Mouse (Mus musculus) intestine, postnatal 0 days (tissue): ENCODE results near the gene Rpl28. TPM values are rescaled to one million over a fixed set of nuclear protein-coding genes. Genes with fewer than 3 reads are reported as not detected.

Source experiments
- ATAC-seq: fragments of 200-750 bp; cut with Nextera tagmentation; 2 replicates; pipeline ENCODE4 v1.8.0; 2017; ENCODE audit warnings: mild to moderate bottlenecking, moderate TSS enrichment, moderate library complexity
- H3K27ac ChIP-seq: fragments of 300-500 bp; sonication (generic); 2 replicates; pipeline ENCODE4 v1.5.1; 2014; ENCODE audit warnings: mild to moderate bottlenecking, low read depth, low read length, moderate library complexity
- H3K27me3 ChIP-seq: fragments of 300-500 bp; sonication (generic); replicated peaks from 2 replicates; pipeline ENCODE4 v1.6.1; 2014; ENCODE audit warnings: low read length, mixed read lengths; ENCODE audit not compliant: control insufficient read depth, insufficient read depth
- H3K36me3 ChIP-seq: fragments of 300-500 bp; sonication (generic); 2 replicates; pipeline ENCODE4 v1.6.1; 2014; ENCODE audit warnings: mild to moderate bottlenecking, moderate library complexity; ENCODE audit not compliant: control insufficient read depth, insufficient read depth
- H3K4me1 ChIP-seq: fragments of 300-500 bp; sonication (generic); replicated peaks from 2 replicates; pipeline ENCODE4 v1.6.1; 2014; ENCODE audit warnings: antibody characterized with exemption, low read length, mixed read lengths; ENCODE audit not compliant: control insufficient read depth, insufficient read depth
- H3K4me2 ChIP-seq: fragments of 300-500 bp; sonication (generic); replicated peaks from 2 replicates; pipeline ENCODE4 v1.6.1; 2014; ENCODE audit warnings: low read depth, mild to moderate bottlenecking, moderate library complexity
- H3K4me3 ChIP-seq: fragments of 300-500 bp; sonication (generic); 2 replicates; pipeline ENCODE4 v1.5.1; 2014; ENCODE audit warnings: low read depth, low read length
- H3K9ac ChIP-seq: fragments of 300-500 bp; sonication (generic); 2 replicates; pipeline ENCODE4 v1.6.1; 2014; ENCODE audit warnings: mild to moderate bottlenecking, low read depth, low read length
- H3K9me3 ChIP-seq: fragments of 300-500 bp; sonication (generic); 2 replicates; pipeline ENCODE4 v1.6.1; 2016; ENCODE audit warnings: mixed run types; ENCODE audit not compliant: control insufficient read depth
- CTCF ChIP-seq: sonication (generic); IDR thresholded peaks from 2 replicates; pipeline ENCODE4 v1.5.1; 2016; ENCODE audit warnings: low read depth, mild to moderate bottlenecking, control low read depth, antibody characterized with exemption, moderate library complexity
- WGBS: fragments of 180-500 bp; shearing (Covaris S2); extraction: QIAGEN DNeasy Blood & Tissue Kit; methylation state at CpG from one replicate; pipeline ENCODE4 v1.1.7; 2014; 5-methylcytosine and 5-hydroxymethylcytosine counted together
- polyA plus RNA-seq: library from polyadenylated mRNA; unstranded; fragments of >200 nt; fragmentation: Nextera tagmentation; extraction: Ambion mirVana; gene quantifications from 2 replicates; pipeline ENCODE4 v1.2.1, GENCODE M21; 2015

Rpl28 gene
- polyA plus RNA-seq, 1 experiment from 2014 or later: 419 TPM

GRCm38 (mm10) chr7:4825365-4825764 is 32.7 kb downstream of the Rpl28 start:
- TF ChIP-seq CTCF: no peak
- 0 out of 2 replicates have a peak, but pooled peaks cover under 1% of the 10 kb centered on the region for H3K27me3 ChIP-seq
- H3K4me2 ChIP-seq: no peak overlapping the region
- H3K9me3 ChIP-seq: no peaks in the 10 kb centered on the region
- ATAC-seq: no peak
- H3K27ac ChIP-seq: no peak overlapping the region
- H3K9ac ChIP-seq: no peak overlapping the region
- 57% methylated on average over 4 of the region's 4 CpGs for WGBS
- H3K4me1 ChIP-seq: no peaks in the 10 kb centered on the region
- no peaks in the 10 kb centered on the region; the same call in 1 of the 2 replicates for H3K36me3 ChIP-seq
- H3K4me3 ChIP-seq: no peak overlapping the region

DNA sequence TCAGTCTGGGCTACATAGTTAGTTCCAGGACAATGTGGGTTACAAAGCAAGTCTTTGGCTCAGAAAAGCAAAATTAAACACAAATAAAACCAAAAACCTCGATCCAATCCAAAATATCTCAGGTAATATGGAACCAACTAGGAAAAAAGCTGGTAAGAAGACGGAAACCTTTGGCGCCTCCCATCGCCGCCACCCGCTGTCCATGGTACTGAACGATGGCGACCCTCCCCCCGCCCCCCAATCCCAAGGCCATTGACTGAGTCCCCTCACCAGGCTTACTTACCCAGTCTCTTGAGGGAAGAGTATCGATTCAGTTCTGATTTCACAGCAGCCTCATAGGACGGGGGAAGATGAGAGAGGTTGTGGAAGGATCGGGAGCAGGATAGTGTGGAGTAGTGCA is 37.8 kb downstream of the Rpl28 start:
- WGBS: 6% methylated on average over 12 of the region's 12 CpGs
- Histone ChIP-seq H3K4me2 (no peak overlapping the region), H3K9ac (no peak overlapping the region), H3K9me3 (no peaks in the 10 kb centered on the region), H3K4me1 (no peaks in the 10 kb centered on the region), H3K27me3 (peaks cover 19% of the 10 kb centered on the region), H3K36me3 (no peaks in the 10 kb centered on the region), H3K27ac (no peak overlapping the region), H3K4me3 (no peak overlapping the region)
- TF ChIP-seq CTCF: no peak
- ATAC-seq: no peak

- Histone ChIP-seq H3K4me3 (peak overlapping the region; percentile 45), H3K27me3 (peaks cover 49% of the 10 kb centered on the region), H3K27ac (no peak overlapping the region), H3K36me3 (no peaks in the 10 kb centered on the region), H3K4me2 (peak overlapping the region; percentile 85), H3K9me3 (no peaks in the 10 kb centered on the region), H3K9ac (no peak overlapping the region), H3K4me1 (no peaks in the 10 kb centered on the region)
- peak; percentile 26 for ATAC-seq
- WGBS: 4% methylated on average over 34 of the region's 34 CpGs
- TF ChIP-seq CTCF: no peak
Observed at GRCm38 (mm10) chr7:4835631-4836327, 43.1 kb downstream of the Rpl28 start.

- peaks cover 50% of the 10 kb centered on the region for H3K27me3 ChIP-seq
- peak; percentile 71 for TF ChIP-seq CTCF
- H3K36me3 ChIP-seq: no peaks in the 10 kb centered on the region
- H3K4me1 ChIP-seq: no peaks in the 10 kb centered on the region
- peak overlapping the region; percentile 85 for H3K4me2 ChIP-seq
- ATAC-seq: peak; percentile 90
- peak overlapping the region; percentile 45 for H3K4me3 ChIP-seq
- no peak overlapping the region for H3K9ac ChIP-seq
- no peaks in the 10 kb centered on the region for H3K9me3 ChIP-seq
- under 1% methylated on average over 51 of the region's 51 CpGs for WGBS
- H3K27ac ChIP-seq: no peak overlapping the region
Observed at GRCm38 (mm10) chr7:4836351-4836792, 43.7 kb downstream of the Rpl28 start.

DNA sequence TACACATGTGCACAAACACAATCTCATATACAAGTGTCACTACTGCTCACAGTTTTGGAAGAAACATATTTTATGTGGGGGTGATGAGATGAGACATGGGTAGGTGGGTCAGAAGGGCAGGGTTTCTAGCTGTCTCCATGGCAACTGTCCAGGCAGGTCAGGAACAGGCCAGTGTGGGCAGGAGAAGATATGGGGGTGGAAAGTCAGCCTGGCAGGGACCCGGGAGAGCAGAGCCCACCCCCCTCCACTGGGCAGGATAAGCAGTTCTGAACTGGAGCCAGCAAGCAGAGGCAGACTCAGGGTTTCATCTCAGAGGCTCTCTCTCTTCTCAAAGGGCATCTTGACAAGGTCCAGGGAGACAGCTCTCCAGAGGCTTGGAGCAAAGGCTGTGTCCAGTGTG is 45.0 kb downstream of the Rpl28 start:
- H3K9ac ChIP-seq: no peak overlapping the region
- H3K36me3 ChIP-seq: no peaks in the 10 kb centered on the region
- no peaks in the 10 kb centered on the region for H3K4me1 ChIP-seq
- WGBS: 5% methylated on average over 1 of the region's 1 CpGs
- no peak overlapping the region for H3K4me3 ChIP-seq
- ATAC-seq: no peak
- no peaks in the 10 kb centered on the region for H3K9me3 ChIP-seq
- H3K4me2 ChIP-seq: no peak overlapping the region
- no peak overlapping the region for H3K27ac ChIP-seq
- no peak for TF ChIP-seq CTCF
- peaks cover 60% of the 10 kb centered on the region for H3K27me3 ChIP-seq

DNA sequence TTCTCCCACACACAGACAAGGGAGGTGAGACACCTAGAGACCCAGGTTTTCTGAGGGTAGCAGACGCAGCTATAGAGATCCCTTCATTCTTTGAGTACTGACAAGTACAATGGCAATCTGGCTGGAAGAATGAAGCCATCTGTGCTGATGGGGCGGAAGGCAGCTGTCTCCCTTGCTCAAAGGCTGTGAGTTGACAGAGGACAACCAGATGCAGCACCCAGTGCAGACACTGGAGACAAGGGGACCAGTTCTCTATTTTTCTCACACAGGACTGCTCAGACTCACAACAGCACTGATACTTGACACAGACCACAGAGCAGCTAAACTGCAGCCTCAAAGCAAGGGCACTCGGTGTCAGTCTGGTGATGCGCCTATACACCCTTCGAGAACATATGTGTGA is 49.4 kb downstream of the Rpl28 start:
- no peak overlapping the region for H3K9ac ChIP-seq
- ATAC-seq: no peak
- WGBS: 56% methylated on average over 5 of the region's 5 CpGs
- no peak overlapping the region for H3K27ac ChIP-seq
- H3K9me3 ChIP-seq: no peaks in the 10 kb centered on the region
- H3K4me1 ChIP-seq: 0 out of 2 replicates have a peak, but pooled peaks cover 3% of the 10 kb centered on the region
- no peak overlapping the region for H3K4me3 ChIP-seq
- H3K27me3 ChIP-seq: peaks cover 67% of the 10 kb centered on the region
- no peak for TF ChIP-seq CTCF
- no peak overlapping the region; the same call in 1 of the 2 replicates for H3K4me2 ChIP-seq
- H3K36me3 ChIP-seq: no peaks in the 10 kb centered on the region
